Mouse (Mus musculus) thymus, postnatal 14 days (tissue): Measurements from ENCODE around the gene Thpo.

Experiments
- DNase-seq: peaks from one replicate; pipeline ENCODE4 v3.0.0; 2021

Thpo gene

DNA sequence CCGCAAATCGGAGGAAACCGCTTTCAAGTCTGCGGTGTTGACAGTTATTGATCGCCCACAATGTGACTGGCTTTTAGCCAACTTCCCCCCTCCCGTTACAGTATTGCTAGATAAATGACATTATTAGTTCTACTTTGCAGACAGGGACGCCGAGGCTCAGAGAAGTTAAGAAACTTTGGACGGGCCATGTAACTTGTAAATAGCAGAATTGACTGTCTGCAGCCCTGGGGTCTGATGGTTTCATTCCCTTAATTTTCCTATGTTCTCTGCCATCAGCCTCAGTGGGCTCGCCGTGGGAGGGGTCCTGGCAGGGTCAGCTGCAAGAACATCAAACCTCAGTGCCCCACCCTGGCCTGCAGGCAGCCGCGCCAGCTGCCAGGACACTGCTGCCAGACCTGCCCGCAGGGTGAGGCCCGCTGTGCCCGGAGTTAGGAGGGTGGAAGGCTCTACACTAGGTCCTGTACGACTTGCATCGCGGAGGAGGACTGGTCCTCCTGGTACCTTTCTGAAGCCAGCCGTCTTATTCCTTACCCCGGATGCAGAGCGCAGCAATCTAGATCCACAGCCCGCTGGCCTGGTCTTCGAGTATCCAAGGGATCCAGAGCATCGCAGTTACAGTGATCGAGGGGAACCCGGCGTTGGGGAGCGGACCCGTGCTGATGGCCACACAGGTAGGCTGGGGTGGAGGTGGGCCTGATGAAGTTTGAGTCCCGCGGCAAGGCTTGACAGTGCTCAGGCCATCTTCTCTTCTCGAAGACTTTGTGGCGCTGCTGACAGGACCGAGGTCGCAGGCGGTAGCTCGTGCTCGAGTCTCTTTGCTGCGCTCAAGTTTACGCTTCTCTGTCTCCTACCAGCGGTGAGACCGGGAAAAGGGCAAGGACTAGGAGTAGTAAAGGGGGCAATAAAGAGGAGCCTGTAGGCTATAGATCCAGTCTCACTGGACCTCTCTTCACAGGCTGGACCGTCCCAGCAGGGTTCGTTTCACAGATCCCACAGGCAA is at the start of gene Thpo:
Thpo (minus strand) TSS at position 781 of the 1,000 bp plus-strand sequence.
- DNase-seq, result no peak

DNA sequence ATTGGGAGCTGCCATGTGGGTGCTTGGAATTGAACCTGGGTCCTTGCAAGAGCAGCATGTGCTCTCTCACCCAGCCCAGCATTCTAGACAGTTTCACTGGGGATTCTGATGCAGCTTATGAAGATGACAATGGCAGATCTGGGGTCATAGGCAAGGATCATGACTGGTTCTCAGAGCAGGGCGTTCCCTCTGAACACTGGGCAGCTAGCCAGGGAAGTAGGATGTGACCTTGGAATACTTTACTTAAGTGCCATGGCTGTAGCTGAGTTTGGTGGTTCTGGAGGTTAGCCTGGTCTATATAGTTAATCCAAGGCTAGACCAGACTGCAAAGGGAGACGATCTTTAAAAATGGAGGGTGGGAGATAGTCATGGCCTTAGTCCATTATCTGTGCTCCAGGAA is 49.6 kb upstream of the Thpo start:
- no peak for DNase-seq

DNA sequence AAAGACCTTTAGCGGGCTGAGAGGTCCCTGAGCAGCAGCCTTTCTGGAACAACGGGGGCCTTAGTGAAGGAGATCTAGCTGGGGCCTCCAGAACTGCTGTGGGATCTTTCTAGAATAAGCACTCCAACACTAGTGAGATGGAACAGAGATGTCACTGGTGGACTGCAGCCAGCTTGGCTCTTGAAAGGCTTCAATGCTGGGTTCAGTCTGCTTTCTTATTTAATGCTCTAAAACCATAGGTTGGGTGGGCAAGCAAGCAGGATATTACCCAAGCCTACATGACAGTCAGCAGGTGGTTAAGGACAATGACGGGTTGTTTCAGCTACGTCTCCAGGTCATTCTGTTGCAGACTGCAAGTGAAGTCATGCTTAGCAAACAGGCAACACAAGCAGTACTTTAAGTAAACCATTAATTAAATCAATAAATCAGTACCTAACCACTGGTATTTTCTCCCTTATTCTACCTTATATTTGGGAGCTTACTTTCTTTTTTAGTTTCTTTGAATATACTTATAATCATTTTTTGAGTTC is 46.9 kb upstream of the Thpo start:
- no peak for DNase-seq

DNA sequence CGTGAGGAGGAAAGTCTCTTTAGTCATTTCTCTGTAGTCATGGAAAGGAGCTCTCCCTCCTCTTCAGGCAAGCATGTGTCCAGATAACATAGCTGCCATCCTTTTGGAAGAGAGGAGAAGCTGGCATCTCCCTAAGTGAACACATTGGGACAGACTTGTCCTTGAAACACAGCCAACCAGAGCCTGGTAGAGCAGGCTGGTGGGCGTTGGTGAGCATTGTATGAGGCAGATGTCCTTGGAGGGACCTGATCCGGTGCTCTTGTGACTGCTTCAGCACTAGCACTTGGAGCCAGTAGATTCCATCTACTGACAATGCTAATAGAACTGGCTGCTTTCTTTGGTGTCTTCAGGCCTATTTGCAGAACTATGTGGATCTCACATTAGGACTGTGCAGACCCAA is 45.5 kb upstream of the Thpo start:
- DNase-seq, result no peak

DNA sequence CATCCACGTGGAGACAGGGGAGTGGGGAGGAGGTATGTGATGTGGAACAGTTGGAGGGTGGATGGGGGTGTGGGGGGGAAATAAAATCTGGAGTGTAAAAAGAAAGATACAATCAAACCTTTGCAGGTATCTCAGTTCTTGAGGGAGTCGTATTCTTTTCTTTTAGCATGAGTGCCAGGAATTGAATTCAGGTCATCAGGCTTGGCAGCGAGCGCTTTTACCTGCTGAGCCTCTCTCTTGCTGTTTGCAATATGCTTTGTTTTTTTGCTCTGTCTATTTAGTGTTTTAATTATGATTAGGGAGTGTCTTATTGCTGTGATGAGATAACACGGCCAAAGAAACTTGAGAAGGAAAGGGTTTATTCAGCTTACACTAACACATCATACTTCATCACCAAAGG is 40.7 kb upstream of the Thpo start:
- DNase-seq, result no peak

DNA sequence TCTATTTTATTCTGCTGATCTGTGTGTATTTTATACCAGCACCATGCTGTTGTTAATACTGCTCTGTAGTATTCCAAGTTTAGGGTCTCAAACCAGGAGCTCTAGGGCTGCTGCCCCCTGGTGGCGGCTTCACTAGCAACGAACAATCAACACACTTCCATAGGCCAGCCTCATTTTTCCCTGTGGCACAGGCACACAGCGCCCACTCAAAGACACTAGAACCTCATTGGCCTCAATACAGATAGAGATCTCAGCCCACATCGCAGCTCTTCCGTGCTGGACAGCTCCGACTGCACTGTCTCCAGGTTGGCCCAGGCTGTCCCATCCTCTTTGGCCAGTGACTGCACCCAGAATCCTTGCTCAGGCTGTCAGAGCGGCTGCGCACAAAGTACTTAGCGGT is 30.9 kb upstream of the Thpo start:
- DNase-seq, result peak; percentile 62

DNA sequence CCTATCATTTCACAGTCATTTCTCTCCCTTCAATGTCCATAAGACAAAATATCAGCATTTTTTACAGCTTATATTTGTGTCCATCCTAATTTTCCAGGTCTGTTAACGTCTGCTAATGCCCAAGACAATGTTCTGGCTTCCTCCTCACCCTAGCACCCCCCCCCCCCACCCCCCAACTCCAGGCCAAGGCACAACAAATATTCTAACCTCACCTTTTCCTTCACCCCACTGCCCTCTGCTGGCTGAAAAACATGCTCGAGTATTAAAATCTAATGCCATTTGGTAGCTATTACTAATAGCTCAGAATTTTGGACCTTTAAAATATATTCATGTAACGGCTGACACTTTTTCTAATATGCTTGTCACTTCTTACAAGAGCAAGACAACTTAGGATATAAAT is 27.4 kb upstream of the Thpo start:
- peak; percentile 49 for DNase-seq

DNA sequence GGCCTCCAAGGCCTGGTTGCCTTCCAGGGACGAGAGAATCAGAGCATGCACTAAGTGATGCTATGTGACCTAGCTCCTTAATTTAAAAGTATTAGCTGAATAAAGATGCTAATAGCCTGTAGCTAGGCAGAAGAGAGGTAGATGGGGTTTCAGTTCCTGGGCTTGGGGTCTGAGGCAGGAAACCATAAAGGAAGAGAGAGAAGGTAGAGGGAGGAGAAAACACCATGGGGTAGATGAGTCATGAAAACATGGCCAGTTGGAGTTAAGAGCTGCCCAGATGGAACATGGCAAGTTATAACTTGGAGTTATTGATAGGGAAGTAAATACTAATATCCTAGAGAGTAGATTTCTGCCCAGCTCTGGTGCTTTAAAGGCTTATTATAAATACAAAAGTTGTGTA is 23.1 kb upstream of the Thpo start:
- no peak for DNase-seq

DNA sequence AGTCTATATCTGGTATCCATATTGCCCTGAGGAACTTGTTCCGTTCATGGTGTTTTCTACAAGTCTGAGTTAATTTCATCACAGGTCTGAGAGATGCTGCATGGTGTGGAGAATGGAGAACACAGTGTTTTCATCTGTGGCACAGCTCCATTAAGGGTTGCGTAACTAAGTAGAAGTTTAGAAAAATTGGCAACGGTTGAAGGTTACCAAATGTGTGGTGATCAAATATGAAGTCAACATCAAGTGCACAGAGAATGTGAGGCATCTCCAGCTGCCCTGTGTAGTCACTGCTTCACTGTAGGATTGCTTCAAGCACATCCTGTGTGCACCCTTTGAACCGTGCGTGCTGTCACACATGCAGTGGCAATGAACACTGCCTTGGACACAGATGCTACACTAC is 21.7 kb upstream of the Thpo start:
- DNase-seq, result no peak

DNA sequence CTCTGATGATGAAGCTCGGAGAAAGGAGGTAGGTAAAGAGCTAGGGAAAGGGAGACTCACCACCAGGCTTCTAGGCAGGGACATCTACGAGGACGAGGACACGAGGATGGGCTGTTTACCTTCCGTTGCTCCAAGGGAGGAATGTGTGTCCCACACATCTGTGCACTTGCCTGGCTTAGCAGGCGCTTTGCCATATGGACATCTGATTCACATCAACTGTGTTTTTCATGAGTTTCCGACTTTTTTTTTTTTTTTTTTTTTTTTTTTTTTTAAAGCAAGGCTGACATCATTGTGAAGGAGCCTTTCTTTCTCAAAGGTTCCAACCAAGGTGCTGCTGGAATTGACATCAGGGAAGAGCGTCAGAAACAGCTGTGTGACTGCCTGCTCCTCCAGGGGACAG is 16.2 kb upstream of the Thpo start:
- no peak for DNase-seq

DNA sequence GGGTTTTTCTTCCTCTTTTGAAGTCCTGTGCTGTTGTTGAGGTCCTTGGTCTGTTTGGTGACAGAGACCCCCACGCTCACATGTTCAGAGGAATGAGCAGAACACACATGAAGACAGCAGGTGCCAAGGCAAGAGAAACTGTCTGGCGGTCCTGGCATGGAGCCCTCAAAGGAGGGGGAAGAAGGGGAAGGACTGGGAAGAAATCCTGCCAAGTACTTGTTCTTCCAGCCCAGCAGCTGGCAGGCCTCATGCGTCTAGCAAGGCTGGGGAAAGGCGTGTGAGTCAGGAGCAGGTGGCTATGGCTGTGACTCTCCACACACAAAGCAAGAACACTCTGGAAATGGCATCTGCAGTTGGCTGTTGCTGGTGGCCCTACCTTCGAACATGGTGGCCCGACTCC is 12.3 kb upstream of the Thpo start:
- no peak for DNase-seq

DNA sequence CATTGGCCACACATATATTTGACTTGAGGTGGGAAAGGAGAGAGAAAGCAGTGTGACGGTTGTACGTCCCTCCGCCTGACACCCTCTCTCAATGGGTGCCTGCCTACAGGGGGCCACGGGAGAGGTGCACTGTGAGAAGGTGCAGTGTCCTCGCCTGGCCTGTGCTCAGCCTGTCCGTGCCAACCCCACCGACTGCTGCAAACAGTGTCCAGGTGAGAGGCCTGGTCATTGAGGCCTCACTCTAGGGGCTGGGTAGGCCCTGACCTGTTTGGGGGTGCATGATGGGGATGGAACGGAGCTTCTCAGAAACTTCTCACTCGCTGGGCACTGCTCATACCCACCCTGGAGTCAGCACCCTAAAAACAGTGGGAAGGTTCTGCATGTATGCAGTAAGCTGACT is 5.5 kb upstream of the Thpo start:
- no peak for DNase-seq

DNA sequence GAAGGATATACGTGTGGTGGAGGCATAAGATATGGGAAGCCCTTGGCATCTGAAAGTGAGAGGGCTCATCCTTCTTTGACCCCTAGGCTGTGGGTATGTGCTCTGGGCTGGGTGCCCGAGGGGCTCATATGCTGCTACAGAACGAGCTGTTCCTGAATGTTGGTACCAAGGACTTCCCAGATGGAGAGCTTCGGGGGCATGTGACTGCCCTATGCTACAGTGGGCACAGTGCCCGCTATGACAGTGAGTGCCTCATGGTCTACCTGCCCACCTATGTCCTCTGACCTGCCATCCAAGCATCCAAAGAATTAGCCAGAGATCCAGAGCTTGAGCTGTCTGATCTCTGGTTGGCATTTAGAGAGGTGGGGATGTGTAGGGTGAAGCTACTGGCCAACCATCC is 2.5 kb upstream of the Thpo start:
- DNase-seq, result no peak

DNA sequence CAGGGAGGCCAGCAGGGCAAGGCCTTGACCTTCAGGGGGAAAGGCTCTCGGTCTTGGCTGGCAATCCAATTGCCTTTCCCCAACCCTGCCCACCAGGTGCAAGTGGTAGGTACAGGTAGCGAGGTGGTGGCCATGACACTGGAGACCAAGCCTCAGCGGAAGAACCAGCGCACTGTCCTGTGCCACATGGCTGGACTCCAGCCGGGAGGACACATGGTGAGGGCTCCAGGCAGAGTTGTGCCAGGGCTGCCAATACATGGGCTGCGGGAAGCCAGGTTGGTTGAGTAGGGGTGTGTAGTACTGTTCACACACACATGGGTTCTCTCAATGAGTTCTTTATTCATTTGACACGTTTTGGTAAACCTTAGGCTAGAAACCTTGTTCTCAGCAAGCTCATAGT is 1.9 kb upstream of the Thpo start:
- no peak for DNase-seq

DNA sequence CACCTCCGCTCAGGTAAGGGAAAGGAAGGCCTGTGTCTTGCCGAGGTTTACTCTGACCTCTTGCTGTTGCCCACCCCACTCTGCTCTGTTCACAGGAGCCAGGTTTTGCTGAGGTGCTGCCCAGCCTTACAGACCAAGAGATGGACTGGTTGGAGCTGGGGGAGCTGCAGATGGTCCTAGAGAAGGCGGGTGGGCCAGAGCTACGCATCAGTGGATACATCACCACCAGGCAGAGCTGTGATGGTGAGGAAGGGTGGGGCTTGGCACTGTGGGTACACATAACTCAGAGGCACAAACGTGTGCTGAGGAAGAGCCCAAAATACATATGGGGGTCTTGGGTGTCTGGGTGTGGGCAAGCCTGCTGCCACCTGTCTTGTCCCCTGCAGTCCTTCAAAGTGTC is 1.3 kb upstream of the Thpo start:
- no peak for DNase-seq

DNA sequence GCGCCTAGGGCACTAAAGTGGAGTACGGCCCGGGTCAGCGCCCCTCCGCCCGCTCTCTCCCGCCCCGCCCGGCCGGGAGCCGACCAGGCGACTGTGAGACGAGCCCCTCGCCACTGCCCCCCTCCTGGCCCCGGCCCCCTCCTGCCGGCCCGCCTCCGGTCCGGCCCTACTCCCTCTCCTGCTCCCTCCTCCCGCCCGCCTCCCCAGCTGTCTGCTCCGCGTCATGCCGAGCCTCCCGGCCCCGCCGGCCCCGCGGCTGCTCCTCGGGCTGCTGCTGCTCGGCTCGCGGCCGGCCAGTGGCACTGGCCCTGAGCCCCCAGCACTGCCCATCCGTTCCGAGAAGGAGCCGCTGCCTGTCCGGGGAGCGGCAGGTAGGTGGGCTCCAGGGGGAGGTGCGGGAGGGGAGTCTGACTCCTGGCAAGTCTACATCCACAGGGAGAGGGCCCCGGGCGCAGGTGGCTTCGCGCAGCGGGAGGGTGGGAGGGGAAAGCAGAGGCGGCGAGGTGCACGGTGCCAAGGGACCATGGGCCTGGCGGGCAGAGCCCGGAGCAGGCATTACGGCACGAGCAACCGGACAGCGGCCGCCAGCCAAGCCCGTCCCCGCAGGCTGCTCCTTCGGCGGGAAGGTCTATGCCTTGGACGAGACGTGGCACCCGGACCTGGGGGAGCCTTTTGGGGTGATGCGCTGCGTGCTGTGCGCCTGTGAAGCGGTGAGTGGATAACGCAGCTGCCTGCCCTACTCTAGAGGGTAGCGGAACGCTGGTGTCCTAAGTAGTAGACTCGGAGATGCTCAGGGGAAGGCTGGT is 1.2 kb downstream of the Thpo start, which contains the start of gene Chrd:
Chrd (plus strand) TSS at position 203 of the 806 bp plus-strand sequence.
- DNase-seq, result no peak

DNA sequence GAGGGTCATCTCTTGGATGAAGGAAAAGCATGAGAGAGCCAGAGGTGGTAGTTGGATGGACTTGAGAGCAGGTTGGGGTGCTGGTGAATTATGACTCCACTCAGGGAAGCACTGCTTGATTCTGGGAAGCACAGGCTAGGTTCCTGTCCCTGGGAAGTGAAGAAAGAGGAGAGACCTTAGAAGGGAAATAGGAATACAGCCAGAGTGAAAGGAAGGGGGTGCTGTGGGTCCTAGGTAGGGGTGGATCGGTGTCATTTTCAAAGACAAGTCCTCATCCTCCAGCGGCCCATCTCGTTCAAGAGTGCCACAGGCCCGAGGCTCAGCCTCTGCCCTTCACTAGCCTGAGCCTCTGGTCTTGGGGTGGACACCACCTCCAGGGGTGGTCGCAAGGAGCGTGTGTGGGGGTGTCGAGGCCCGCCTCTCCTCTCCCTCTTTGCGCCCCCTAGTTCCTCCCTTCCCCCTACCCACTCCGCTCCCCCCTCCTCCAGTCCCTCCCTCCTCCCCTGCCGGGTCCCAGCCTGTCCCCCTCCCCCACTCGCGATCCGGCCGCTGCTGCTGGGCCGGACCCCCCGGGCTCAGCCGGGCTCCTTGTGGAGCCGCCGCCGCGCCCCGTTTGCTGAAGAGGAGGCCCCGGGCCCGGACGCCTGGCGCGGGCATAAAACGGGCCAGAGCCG is 1.9 kb downstream of the Thpo start:
- no peak for DNase-seq

DNA sequence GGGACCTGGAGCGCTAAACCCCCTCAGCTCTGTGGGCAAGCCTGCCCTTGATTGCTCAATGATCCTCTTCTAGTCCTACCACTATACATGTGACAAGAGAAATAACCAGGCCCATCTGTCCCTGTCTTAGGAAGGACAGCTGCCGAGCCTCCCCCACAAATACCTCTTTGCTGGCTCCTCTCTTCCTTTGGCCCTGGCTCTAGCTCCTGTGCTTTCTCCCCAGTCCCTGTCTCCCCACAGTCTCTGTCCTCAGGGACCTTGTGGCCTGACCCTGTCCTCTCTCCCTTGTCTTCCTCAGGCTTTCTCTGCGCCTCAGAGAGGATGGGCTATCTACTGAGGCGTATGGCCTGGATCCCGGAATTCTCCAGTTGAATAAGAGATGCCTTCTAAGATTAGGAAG is 2.6 kb downstream of the Thpo start:
- no peak for DNase-seq

DNA sequence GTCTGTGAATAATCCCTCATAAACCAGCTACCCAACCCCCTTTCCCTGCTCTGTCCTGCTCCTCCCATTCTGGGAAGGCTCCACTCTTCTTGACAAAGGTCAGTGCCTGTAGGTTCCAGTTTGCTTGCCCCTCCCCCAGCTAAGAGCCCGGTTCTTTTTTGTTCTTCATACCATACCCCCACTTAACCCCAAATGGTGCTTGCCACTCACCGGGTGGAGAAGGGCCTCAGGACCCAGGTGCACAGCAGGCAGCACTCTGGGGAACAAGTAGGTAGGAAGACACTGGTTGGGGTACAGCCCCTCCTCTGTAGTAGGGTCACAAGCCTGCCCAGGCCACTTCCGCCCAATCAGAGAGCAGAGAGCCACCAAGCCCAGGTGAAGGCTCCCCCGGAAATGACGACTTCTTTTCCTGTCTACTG is 4.0 kb downstream of the Thpo start:
- peak; percentile 2 for DNase-seq

DNA sequence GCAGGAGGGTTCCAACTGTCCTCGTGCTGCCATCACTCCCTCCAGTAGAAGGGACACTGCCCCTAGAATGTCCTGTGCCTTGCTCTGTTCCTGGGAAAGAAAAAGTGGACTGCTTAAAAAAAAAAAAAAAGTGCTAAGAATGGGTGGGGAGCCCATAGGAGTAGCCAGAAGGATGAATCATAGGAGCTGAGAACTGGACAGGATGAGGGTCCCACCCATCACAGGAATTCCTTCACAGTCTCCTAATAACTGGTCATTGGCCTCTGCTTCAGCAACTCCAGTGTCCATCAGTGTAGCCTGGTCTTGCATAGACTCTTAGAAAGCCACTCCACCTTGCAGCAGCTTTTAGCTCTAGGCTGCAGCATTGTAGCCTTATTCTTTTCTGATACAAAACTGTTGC is 7.9 kb downstream of the Thpo start:
- no peak for DNase-seq

DNA sequence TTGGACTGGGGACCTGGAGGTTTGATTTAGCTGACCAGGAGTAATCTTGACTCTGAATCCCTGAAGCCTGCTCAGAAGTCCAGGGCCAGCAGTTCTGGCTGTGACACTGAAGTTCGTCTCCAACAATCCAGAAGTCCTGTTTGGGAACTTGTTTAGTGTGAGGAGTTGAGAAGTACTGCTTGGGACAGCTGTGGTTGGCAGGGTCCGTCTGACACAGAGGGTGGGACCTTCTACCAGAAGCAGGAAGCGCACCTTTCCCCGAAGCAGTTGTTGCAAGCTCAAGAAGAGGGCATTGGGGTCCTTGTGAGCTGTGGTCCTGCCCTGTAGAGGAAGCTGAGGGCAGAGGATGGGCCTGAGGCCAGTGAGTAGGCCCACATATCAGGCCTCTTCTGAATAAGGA is 8.6 kb downstream of the Thpo start:
- DNase-seq, result no peak

DNA sequence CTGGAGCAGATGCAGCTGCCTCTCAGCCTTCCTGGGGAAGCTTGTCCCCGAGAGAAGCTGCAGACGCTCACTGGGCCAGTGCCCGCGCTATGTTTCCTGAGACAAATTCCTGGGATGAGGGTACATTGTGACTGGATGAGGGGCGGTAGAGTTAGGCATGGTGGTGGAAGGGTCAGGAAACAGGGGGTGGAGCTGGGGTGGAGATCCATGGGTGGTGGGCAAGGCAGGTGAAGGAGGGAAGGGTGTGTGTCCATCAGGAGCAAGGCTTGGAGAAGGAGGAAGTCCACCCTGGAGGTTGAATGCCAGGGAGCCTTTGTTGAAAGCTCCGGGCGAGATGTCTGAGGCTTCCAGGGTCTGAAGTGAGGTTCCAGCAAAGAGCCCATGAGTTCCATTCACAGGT is 9.0 kb downstream of the Thpo start:
- DNase-seq, result no peak

DNA sequence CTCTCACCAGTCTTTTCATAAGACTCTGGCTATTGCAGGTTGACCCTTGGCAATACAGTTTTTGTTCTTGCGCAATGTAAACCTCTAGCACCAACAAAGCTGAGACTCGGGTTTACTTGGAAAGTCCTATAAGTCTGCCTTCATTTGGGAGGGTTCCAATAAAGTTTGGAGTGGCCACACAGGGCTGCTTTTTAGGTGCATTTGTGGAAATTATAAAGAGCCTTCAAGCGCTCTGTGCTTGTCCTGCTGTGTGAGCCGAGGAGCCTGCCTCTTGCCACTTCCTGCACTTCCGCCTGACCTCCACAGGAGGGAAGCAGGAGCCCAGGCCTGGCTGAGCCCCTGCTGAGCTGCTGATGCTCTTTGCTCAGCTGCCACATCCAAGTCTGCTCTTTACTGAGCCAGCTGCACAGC is 10.0 kb downstream of the Thpo start:
- DNase-seq, result peak; percentile 41
